ENCODE assay signal across 8 mouse cellular contexts in the genomic region with DNA sequence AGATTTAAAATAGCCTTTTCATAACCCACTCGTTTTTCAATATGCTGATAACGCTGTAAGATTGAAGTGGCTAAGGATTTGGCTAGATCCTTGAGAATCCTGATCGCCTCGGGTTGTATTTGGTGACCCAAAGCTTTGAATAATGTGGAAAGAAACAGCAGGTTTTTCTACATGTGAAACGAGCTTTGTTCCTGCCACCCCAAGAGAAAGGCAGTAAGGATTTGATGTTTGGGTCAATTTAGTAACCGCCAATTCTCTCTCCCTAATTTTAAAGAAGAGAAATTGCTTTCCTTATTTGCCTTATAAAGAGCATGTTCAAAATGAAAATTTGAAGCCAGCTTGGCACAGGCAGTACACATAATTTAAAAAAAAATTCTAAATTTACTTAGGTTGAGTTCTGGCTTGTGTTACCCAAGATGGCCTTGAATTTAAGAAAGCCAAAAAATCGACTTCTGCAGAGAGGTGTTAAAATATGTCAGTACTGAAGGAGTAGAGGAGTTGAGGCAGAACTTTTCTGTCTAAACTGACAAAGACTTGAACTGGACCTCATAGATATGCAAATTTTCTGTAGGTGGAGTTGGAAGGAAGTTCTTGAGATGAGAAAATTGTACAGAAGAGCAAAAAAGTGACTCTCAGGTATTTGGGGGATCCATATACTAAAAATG. TPM values are rescaled to one million over a fixed set of nuclear protein-coding genes. Genes with fewer than 3 reads are reported as not detected.
A peak's percentile ranks its signal among the peaks of the same experiment; 100 is the strongest.
DNase-seq lines count a peak whose midpoint lies in the region; ATAC-seq and TF ChIP-seq lines count a peak whose summit lies in the region.

No protein-coding gene starts in this region.

- no peak for TF ChIP-seq CTCF in layer of hippocampus, adult 2 months (conservative IDR thresholded peaks at IDR 0.05)

- no peaks in the 10 kb centered on the region for H3K4me1 ChIP-seq in brown adipose tissue, adult 24 weeks (ENCODE audit: control insufficient read depth, insufficient read depth, insufficient read length, low read length)
- peaks cover 32% of the 10 kb centered on the region for H3K4me1 ChIP-seq in hindbrain, embryonic 14.5 days (replicated peaks; ENCODE audit: control insufficient read depth, insufficient read depth, low read length)

- no peaks in the 10 kb centered on the region for H3K36me3 ChIP-seq in hindbrain, embryonic 14.5 days (replicated peaks; ENCODE audit: control insufficient read depth, insufficient read depth)
- H3K36me3 ChIP-seq in myocyte (ENCODE audit: control insufficient read depth, insufficient read depth), result no peaks in the 10 kb centered on the region

- DNase-seq in layer of hippocampus, adult 2 months (ENCODE audit: low spot score in 2 of 2), result no peak
- DNase-seq in layer of hippocampus, adult 9-11 months, result no peak
- peak; percentile 30 for DNase-seq in hindbrain, embryonic 14.5 days (ENCODE audit: low spot score)
- no peak for DNase-seq in gastrocnemius, adult 8-10 months (ENCODE audit: low spot score in 2 of 2)
- no peak for DNase-seq in adrenal gland, adult 2 months
- DNase-seq in thymus, postnatal 25 days, result no peak

- H3K27me3 ChIP-seq in hindbrain, embryonic 14.5 days (ENCODE audit: control insufficient read depth, insufficient read depth, low read length), result no peaks in the 10 kb centered on the region
- H3K27me3 ChIP-seq in myocyte (ENCODE audit: control insufficient read depth, insufficient read depth, insufficient read length), result no peaks in the 10 kb centered on the region

- ATAC-seq in hindbrain, embryonic 14.5 days (ENCODE audit: low FRiP score), result no peak

- no peak for TF ChIP-seq POLR2A in myocyte (IDR thresholded peaks at IDR 0.05; ENCODE audit: insufficient read length, low read depth)

- 5% methylated on average over 7 of the region's 7 CpGs for WGBS in hindbrain, embryonic 14.5 days

- peak overlapping the region; percentile 47 for H3ac ChIP-seq in myocyte (ENCODE audit: control insufficient read depth, insufficient read length)

- H3K9ac ChIP-seq in hindbrain, embryonic 14.5 days, result peak overlapping the region; percentile 73

- peak overlapping the region; percentile 96 for H3K4me3 ChIP-seq in layer of hippocampus, adult 2 months
- peak overlapping the region; percentile 64 for H3K4me3 ChIP-seq in brown adipose tissue, adult 24 weeks (ENCODE audit: insufficient read depth, low read depth, low read length)
- H3K4me3 ChIP-seq in hindbrain, embryonic 14.5 days (replicated peaks; ENCODE audit: low read length), result peak overlapping the region; percentile 48
- H3K4me3 ChIP-seq in myocyte, result peak overlapping the region; percentile 84

- no peaks in the 10 kb centered on the region for H3K9me3 ChIP-seq in hindbrain, embryonic 14.5 days (ENCODE audit: control insufficient read depth, low read length)

- H3K79me2 ChIP-seq in myocyte (ENCODE audit: control insufficient read depth, insufficient read depth), result peaks cover 39% of the 10 kb centered on the region

- H3K27ac ChIP-seq in layer of hippocampus, adult 2 months, result peak overlapping the region; percentile 90
- peak overlapping the region; percentile 80 for H3K27ac ChIP-seq in brown adipose tissue, adult 24 weeks (replicated peaks; ENCODE audit: low read depth, low read length)
- peak overlapping the region; percentile 92 for H3K27ac ChIP-seq in hindbrain, embryonic 14.5 days

- peak overlapping the region; percentile 85 for H3K4me2 ChIP-seq in hindbrain, embryonic 14.5 days (replicated peaks)
- peak overlapping the region; percentile 79 for H3K4me2 ChIP-seq in myocyte (ENCODE audit: low read depth)

TF ChIP-seq in myocyte, 11 proteins besides CTCF, POLR2A, EP300 and RAD21:
- no peak for TF ChIP-seq MYOG (IDR thresholded peaks at IDR 0.05; ENCODE audit: control insufficient read depth in 1 of 3, insufficient read depth in 1 of 3, insufficient read length in 2 of 3, low read depth in 2 of 3)
- no peak for TF ChIP-seq SRF (IDR thresholded peaks at IDR 0.05; ENCODE audit: control insufficient read depth, insufficient read length, low read depth)
- no peak for TF ChIP-seq E2F4 (IDR thresholded peaks at IDR 0.05; ENCODE audit: insufficient read depth)
- no peak for TF ChIP-seq USF1 (IDR thresholded peaks at IDR 0.05; ENCODE audit: low read depth)
- no peak for TF ChIP-seq REST (IDR thresholded peaks at IDR 0.05; ENCODE audit: insufficient read depth, insufficient read length)

RNA-seq across cellular contexts. Expression of a gene that starts 1.0 kb away (rescaled TPM):
- 100 to 1,000 TPM; 365 to 415 TPM for total RNA-seq in layer of hippocampus, adult 2 months (2021)
- 149 and 159 TPM in 2 replicates for polyA plus RNA-seq in brown adipose tissue, adult 24 weeks (2012; ENCODE audit: insufficient read depth, insufficient read length, missing spikeins)
- 239 and 252 TPM in 2 replicates for polyA plus RNA-seq in hindbrain, embryonic 14.5 days (2014; fragmentation: Nextera tagmentation; extraction: Ambion mirVana)
- polyA plus RNA-seq in myocyte (2012; fragmentation: generic; extraction: Trizol), result 139 TPM
- total RNA-seq in gastrocnemius, adult 8-10 months (2022), result 100 to 1,000 TPM; 104 to 122 (median 111) TPM
- 100 to 1,000 TPM; 479 to 498 TPM for total RNA-seq in adrenal gland, adult 2 months (2021)
- 13.9 and 19.7 TPM in 2 replicates for polyA plus RNA-seq in adrenal gland, adult 2 months (2012; rRNA removed)

RNA-seq across cellular contexts. Expression of a gene that starts 27.8 kb away (rescaled TPM):
- 1 to 10 TPM in 1 of 2 experiments, not detected in 1; 1.7 TPM for total RNA-seq in layer of hippocampus, adult 2 months (2021)
- polyA plus RNA-seq in brown adipose tissue, adult 24 weeks (2012; ENCODE audit: insufficient read depth, insufficient read length, missing spikeins), result not detected in 2 replicates
- polyA plus RNA-seq in hindbrain, embryonic 14.5 days (2014; fragmentation: Nextera tagmentation; extraction: Ambion mirVana), result 0.68 and 1.3 TPM in 2 replicates
- not detected for polyA plus RNA-seq in myocyte (2012; fragmentation: generic; extraction: Trizol)
- total RNA-seq in gastrocnemius, adult 8-10 months (2022), result not detected
- total RNA-seq in adrenal gland, adult 2 months (2021), result not detected
- 0.57 TPM in 1 of 2 replicates, not detected in the other for polyA plus RNA-seq in adrenal gland, adult 2 months (2012; rRNA removed)

RNA-seq across cellular contexts. Expression of a gene that starts 34.3 kb away (rescaled TPM):
- total RNA-seq in layer of hippocampus, adult 2 months (2021), result 10 to 100 TPM; 10.1 to 10.8 TPM
- 3.9 and 5.5 TPM in 2 replicates for polyA plus RNA-seq in brown adipose tissue, adult 24 weeks (2012; ENCODE audit: insufficient read depth, insufficient read length, missing spikeins)
- 4.4 and 4.6 TPM in 2 replicates for polyA plus RNA-seq in hindbrain, embryonic 14.5 days (2014; fragmentation: Nextera tagmentation; extraction: Ambion mirVana)
- 13.7 TPM for polyA plus RNA-seq in myocyte (2012; fragmentation: generic; extraction: Trizol)
- total RNA-seq in gastrocnemius, adult 8-10 months (2022), result 1 to 10 TPM; 4.7 to 5.9 (median 5.4) TPM
- 10 to 100 TPM; 20.8 to 27.8 TPM for total RNA-seq in adrenal gland, adult 2 months (2021)
- polyA plus RNA-seq in adrenal gland, adult 2 months (2012; rRNA removed), result 24.8 and 26.8 TPM in 2 replicates

RNA-seq across cellular contexts. Expression of a gene that starts 50.4 kb away (rescaled TPM):
- 100 to 1,000 TPM; 272 to 300 TPM for total RNA-seq in layer of hippocampus, adult 2 months (2021)
- 115 and 183 TPM in 2 replicates for polyA plus RNA-seq in brown adipose tissue, adult 24 weeks (2012; ENCODE audit: insufficient read depth, insufficient read length, missing spikeins)
- polyA plus RNA-seq in hindbrain, embryonic 14.5 days (2014; fragmentation: Nextera tagmentation; extraction: Ambion mirVana), result 429 and 439 TPM in 2 replicates
- 54.5 TPM for polyA plus RNA-seq in myocyte (2012; fragmentation: generic; extraction: Trizol)
- 10 to 100 TPM; 63.8 to 91.3 (median 74.6) TPM for total RNA-seq in gastrocnemius, adult 8-10 months (2022)
- 100 to 1,000 TPM; 225 to 240 TPM for total RNA-seq in adrenal gland, adult 2 months (2021)
- 13.4 and 13.7 TPM in 2 replicates for polyA plus RNA-seq in adrenal gland, adult 2 months (2012; rRNA removed)
